Mouse (Mus musculus) activated CD4-positive, CD25-positive, alpha-beta regulatory T cell, adult 4 months (primary cell): Measurements from ENCODE around the gene Gbf1. TPM values are rescaled to one million over a fixed set of nuclear protein-coding genes. Genes with fewer than 3 reads are reported as not detected.
"Not testable (repeated sequence)": the region's sequence is repeated elsewhere in the genome, so short reads cannot be mapped to it uniquely, and the experiment has no call there.

Source experiments
- ATAC-seq: one replicate; pipeline ENCODE4 v1.8.0; 2017
- polyA plus RNA-seq, 2 experiments: library from polyadenylated mRNA; unstranded; fragments of 100-300 nt; shearing (Covaris generic); gene quantifications; one replicate each; pipeline ENCODE4 v1.2.1; 2017

Gene Gbf1
- 10 to 100 TPM; 23.9 to 30.5 TPM for polyA plus RNA-seq

- peak; percentile 98 for ATAC-seq
Observed at GRCm38 (mm10) chr19:46152127-46152803, at the start of gene Gbf1. Gbf1 (plus strand) TSS chr19:46152509.

DNA sequence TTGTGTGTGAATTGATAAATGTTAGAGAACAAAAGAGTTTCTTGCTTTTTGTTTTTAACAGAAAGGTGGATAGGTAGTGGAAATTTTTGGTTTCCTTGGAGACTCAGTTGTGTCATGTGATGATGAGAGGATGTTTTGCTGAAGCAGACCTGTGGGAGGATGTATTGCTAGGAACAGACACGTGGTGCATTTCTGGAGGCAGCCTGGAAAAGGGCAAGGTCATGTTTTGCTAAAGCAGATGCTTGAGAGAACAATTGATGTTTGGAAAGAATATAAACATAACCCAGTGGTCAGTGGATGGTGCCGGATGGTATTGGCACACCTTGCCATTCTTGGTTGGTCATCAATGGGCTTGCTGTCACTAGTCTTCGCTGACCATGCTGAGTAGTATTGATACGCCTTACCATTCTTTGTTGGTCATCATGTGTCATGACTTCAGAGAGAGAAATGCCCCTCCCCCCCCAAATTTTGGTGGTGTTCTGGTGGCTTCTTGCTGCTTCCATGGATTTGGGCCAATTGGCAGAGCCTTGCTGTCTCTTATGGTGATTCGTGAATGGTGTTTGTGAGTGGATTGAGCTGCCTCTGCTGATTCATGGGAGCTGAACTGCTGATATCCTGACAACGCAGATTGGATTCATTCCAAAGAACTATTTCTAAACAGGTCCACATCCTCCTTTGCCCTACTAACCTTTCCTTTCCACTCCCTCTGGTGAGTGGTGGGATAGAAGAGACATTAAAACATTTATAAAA, 48.7 kb upstream of the Gbf1 start:
- ATAC-seq: no peak

DNA sequence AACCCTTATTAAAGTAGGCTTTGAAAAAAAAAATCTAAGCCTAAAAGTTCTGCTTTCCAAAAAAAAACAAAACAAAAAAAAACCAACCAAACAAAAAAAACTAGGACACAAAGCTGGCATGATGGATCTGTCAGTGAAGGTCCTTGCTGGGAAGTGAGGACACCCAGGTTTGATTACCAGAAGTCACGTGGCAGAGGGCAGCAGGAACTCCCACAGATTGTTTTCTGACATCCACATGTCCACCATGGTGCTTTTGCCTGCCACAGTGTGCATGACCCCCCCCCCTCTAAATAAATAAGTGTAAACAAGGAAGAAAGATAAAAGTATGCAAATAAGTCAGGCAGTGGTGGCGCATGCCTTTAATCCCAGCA, 48.1 kb upstream of the Gbf1 start:
- no peak for ATAC-seq

DNA sequence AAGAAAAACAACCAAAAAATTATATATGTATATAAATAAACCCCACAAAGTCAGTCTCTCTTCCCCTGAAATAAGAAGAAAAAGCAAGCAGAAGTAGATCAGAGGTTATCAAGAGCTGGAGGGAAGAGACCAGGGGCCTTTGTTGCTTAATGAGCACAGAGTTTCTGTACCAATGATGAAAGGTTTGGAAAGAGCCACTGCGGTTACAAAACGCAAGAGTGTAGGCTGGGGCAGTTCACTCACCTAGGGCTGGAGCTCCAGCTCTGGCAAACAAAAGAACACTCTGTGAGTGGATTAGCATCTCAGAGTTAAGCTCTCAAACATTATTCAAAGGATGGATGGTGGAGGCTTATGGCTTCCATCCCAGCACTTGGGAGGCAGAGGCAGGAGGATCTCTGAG, 42.1 kb upstream of the Gbf1 start:
- ATAC-seq: no peak

DNA sequence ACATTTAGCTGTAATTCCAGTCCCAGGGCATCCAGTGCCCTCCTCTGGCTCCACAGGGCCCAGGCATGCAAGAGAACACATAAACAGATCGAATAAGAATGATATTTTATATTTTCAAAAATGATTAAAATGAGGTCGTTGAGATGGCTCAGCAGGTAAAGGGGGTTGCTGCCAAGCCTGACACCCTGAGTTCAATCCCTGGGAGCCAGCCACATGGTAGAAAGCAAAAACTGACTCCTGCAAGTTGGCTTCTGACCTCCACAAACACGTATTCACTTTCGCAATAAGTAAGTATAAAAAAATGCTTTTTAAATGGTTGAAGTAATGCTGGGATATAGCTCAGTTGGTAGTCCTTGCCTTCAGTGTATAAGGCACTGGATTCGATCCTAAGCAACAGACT, 41.5 kb upstream of the Gbf1 start:
- no peak for ATAC-seq

GRCm38 (mm10) chr19:46114617-46115016, 37.7 kb upstream of the Gbf1 start:
- no peak for ATAC-seq

DNA sequence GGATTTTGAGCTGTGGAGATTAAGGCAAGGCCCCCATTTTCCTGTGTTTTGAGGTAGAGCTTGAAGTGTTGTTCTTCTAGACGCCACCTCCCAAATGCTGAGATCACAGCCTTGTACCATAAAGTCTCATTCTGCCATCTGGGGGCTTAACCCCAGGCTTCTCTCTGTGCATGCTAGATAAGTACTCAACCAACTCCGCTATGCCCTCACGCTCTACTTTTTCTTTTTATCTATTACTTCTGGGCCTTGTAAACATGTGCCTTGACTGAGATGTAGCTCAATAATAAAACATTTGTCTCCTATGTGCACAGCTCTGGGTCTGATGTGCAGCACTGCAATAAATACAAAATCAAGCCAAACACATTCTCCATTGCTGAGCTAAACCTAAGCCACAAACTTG, 32.9 kb upstream of the Gbf1 start:
- ATAC-seq: no peak

GRCm38 (mm10) chr19:46120872-46121271, 31.4 kb upstream of the Gbf1 start:
- ATAC-seq: no peak

DNA sequence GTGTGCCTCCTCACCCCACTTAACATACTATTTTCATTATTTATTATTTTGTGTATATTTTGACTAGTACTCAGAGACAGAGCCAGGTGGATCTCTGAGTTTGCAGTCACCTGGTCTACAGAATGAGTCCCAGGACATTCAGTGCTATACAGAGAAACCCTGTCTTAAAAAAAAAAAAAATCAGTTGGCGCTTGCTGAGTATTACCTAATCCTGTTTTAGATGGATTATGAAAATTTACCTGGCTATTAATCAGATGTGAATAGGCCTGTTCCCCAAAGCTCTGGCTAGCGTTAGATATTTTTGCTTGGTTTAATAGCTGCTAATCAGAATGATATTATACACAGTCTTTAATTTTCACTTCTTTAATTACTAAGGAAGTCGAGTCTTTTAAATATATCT, 28.4 kb upstream of the Gbf1 start:
- no peak for ATAC-seq

DNA sequence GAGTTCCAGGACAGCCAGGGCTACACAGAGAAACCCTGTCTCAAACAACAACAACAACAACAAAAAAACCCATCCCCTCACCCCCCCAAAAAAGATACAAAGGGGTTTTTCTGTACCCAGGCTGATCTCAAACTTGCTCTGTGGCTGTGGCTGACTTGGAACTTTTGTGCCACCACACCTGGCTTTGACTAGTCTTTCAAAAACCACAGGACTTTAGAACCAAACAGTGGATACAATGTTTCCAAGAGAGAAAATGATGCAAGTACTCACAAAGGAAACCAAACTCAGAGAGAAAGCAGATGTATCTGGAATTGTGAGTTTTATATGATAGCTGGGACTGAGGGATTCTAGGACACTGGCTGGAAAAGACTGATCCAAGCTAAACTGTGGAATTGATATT, 27.7 kb upstream of the Gbf1 start:
- ATAC-seq: no peak

GRCm38 (mm10) chr19:46126301-46126700, 26.0 kb upstream of the Gbf1 start:
- ATAC-seq: no peak

DNA sequence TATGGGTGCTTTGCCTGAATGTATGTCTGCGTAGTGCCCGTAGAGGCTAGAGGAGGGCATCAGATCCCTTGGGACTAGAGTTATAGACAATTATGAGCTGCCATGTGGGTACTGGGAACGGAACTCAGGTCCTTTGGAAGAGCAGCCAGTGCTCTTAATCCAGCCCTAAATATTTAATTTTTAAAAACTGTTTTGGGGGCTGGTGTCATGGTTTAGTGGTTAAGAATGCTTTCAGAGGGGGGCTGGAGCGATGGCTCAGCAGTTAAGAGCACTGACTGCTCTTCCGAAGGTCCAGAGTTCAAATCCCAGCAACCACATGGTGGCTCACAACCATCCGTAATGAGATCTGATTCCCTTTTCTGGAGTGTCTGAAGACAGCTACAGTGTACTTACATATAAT, 22.6 kb upstream of the Gbf1 start:
- ATAC-seq: not testable (repeated sequence)

GRCm38 (mm10) chr19:46131283-46131682, 21.0 kb upstream of the Gbf1 start:
- no peak for ATAC-seq

- ATAC-seq: no peak
Observed at GRCm38 (mm10) chr19:46131694-46132525, 20.4 kb upstream of the Gbf1 start, which contains the start of gene Elovl3. Elovl3 (plus strand) TSS chr19:46131897.

DNA sequence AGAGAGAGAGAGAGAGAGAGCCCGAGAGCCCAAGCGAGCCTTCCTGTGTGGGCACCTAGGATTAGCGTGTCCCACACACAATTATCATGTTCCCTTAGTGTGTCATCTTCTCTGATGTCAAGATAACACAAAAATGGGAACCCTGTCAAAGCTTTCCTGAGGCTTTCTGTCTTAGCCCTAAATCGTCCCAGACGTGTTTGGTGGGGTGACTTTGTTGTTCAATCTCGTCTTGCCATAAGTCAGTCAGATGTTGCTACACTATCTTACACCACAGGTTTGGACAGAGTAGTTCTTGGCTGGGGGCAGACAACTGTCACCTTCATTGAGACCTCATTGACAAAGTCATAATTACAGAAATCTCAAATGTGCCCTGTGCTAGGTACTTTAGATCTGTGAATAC, 19.7 kb upstream of the Gbf1 start:
- ATAC-seq: no peak

DNA sequence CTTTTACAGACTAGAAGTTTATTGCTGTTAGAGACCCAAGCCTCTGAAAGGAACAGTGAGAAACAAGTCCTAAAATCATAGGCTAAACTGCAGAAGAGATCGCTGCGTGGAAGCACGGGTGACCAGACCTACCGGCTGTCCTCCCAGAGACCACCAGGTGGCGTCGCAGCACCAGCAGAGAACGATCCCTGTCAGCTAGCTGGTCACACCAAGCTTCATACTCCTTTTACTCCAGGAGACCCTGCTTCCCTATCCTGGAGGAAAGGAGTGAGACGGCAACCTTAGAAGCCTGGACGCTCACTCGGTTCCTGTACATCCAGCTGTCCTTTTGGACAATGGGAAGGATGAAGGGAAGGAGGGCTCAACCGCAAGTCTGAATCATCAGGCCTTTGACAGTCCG, 17.0 kb upstream of the Gbf1 start:
- ATAC-seq: no peak

GRCm38 (mm10) chr19:46135789-46136638, 16.3 kb upstream of the Gbf1 start:
- peak; percentile 62 for ATAC-seq

DNA sequence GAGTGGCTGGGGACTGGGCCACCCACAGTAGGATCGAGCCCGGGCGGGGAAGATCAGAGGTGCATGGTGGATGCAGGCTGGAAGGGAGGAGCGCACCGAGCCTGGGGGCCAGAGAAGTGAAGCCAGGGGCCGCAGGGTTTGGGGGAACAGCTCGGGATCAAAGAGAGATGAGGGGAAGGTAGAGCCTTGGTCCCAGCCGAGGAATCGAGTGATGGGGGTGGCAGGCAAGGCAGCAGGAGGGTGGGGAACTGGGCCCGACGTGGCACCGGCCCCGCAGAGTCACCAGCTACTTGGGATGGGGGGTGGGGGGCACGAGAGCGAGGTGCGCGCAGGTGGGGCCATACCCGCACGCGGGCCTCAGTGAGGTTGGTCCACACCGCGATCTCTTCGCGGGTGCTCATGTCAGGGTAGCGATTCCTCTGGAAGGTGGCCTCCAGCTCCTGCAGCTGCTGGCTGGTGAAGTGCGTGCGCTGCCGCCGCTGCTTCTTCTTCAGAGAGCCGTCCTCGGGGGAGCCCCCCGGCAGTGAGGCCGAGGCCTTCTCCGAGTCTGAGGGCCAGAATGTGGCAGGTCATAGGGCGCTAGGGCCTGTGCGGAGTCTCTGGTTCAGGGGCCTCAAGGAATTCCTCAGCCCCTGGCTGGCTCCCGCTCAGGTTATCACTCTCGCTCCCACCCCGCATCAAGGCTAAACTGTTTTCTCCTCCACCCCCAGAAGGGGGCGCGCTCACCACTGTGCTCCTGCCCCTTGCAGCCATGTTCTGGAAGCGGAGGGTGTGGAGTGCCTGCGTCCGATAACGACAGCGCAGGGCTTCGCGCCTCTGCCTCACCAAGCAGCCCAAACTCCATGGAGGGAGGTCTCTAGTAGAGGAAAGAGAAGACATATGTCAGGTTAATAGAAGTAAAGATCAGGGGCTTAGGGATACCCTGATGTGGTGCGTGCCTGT, 15.4 kb upstream of the Gbf1 start:
- ATAC-seq: peak; percentile 64

GRCm38 (mm10) chr19:46140324-46140723, 12.0 kb upstream of the Gbf1 start:
- ATAC-seq: no peak

DNA sequence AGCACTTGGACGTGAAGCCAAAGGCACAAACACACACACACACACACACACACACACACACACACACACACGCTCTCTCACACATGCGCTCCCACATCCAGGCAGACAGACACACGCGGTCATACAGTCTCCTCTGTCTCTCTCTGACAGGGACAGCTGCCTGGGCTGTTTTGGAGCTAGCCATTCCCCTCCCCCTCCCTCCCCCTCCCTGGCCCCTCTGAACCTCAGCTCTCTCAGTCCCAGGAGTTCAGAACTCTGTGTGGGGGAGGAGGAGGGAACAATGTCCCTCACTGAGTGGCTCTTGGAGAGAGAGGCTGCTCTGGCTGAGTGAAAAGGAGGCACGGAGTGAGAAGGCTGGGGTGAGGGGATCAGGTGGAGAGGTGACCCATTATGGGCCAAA, 11.2 kb upstream of the Gbf1 start:
- no peak for ATAC-seq
